Mouse (Mus musculus) frontal cortex, adult 2 months (tissue): ENCODE measurements around the gene Aspscr1. TPM values are rescaled to one million over a fixed set of nuclear protein-coding genes. Genes with fewer than 3 reads are reported as not detected.
A peak's percentile ranks its signal among the peaks of the same experiment; 100 is the strongest.
"Not testable (repeated sequence)": the region's sequence is repeated elsewhere in the genome, so short reads cannot be mapped to it uniquely, and the experiment has no call there.

Experiments used
- DNase-seq, 2 experiments: peaks; one replicate each; pipeline ENCODE4 v3.0.0; 2022; ENCODE audit warnings: low spot score in 1 of 2; ENCODE audit errors: extremely low spot score in 1 of 2
- polyA plus RNA-seq: library from polyadenylated mRNA; depleted of rRNA; stranded (reverse); fragments of >200 nt; gene quantifications from 2 replicates; pipeline ENCODE4 v1.2.3, GENCODE M21; 2012; rRNA removed

The Aspscr1 gene
- polyA plus RNA-seq, 1 experiment: 51.8 TPM

DNA sequence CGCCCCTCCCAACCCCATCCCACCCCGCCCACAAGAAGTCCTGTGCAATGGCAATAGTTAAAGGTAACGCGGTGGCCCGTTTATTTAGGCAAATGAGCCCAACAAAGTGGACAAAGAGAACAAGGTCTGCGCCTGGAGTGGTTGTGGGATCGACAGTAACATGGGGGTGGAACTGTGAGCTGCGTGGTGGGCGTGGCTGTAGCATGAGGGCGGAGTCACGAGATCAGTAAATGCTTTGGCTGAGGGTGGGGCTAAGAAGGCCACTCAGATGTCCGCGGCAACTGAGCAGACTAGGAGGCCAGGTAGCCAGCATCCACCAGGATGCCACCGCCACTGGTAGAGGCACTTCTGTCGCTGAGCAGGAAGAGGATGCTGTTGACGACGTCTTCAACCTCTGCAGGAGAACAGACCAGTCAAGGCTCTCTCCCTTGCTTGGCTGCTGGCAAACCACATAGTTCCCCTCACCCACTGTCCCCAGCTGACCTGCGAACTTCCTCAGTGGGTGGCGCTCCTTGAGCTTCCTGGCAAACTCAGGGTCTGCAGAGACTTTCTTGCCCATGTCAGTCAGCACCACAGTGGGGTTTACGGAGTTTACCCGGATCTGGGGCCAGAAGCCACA, 56.8 kb downstream of the Aspscr1 start:
- not testable (repeated sequence) for DNase-seq

GRCm38 (mm10) chr11:120730331-120730870, 57.6 kb downstream of the Aspscr1 start:
- DNase-seq: no peak

GRCm38 (mm10) chr11:120731395-120731794, 58.6 kb downstream of the Aspscr1 start:
- no peak for DNase-seq

- no peak for DNase-seq
These were observed 59.3 kb downstream of the Aspscr1 start, which contains the start of gene Cbr2 for GRCm38 (mm10) chr11:120731858-120732680. Cbr2 (minus strand) TSS chr11:120732114.

DNA sequence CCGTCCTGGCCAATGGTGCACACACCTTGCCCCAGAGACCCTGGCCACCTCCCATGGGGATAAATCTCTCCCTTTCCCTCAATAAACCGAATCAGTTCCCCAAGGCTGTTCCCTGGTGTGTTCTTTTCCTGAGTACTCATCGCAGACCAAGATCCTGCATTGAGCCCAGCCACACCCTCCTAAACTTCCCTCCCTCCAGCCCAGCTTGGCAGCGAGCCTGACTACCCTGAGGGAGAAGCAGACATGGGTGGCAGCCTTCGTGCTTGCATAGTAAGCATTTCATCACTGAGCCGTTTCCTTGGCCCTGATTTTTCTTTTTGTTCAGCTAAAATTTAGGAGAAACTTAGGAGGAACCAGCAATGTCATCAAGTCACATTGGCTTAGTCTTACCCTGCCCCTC, 60.7 kb downstream of the Aspscr1 start:
- DNase-seq: no peak

DNA sequence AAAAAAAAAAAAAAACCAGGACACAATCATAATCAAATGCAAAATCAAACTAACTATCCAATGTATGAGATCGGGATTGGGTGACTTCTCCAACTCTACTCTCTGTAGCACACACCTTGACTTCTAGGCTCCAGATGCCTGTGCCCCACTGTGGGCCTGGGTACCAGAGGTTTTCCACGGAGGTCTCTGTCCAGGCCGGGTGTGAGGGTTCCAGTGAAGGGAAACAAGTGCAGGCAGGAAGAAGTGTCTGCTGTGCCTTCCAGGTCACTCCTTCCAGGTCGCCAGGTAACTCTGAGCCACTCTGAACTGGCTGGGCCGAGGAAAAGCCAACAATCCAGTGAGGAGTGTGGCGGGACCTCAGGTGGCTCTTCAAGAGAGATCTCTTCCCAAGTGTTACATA, 63.7 kb downstream of the Aspscr1 start:
- DNase-seq: no peak

GRCm38 (mm10) chr11:120740981-120741380, 68.2 kb downstream of the Aspscr1 start:
- DNase-seq: no peak

GRCm38 (mm10) chr11:120744121-120744701, 71.4 kb downstream of the Aspscr1 start:
- no peak for DNase-seq

DNA sequence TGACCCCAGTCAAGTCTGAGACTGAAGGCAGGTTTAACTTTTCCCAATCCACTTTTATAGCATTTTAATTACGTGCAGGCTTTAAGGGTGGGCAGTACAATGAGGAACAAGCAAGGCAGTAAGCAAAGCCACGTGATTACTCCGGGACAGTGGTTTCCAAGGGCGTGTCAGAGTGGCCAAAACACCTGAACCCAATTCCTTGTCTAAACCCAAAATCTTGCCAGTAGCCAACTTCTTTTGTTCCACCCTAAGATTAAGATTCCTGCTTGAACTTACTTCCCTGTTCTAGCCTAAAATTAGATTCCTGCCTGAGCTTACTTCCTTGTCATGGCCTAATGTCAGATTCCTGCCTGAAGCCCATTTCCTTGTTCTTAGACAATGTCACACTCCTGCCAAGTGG, 75.2 kb downstream of the Aspscr1 start:
- no peak for DNase-seq

GRCm38 (mm10) chr11:120749430-120749829, 76.7 kb downstream of the Aspscr1 start:
- peak in 1 of 2 experiments; percentile 35 for DNase-seq

- no peak for DNase-seq
These were observed 78.8 kb downstream of the Aspscr1 start for GRCm38 (mm10) chr11:120751606-120752005.

Other genes starting within 250 kb of the Aspscr1 start
- gene Nploc4, start 235.3 kb upstream of the Aspscr1 start, polyA plus RNA-seq: 52.9 and 60.2 TPM in 2 replicates
- gene Tspan10, start 230.3 kb upstream of the Aspscr1 start, polyA plus RNA-seq: 0.54 and 0.61 TPM in 2 replicates
- 0.82 and 0.84 TPM in 2 replicates for gene Pde6g, start 219.5 kb upstream of the Aspscr1 start, polyA plus RNA-seq
- 14.3 and 15.4 TPM in 2 replicates for gene Oxld1, start 214.9 kb upstream of the Aspscr1 start, polyA plus RNA-seq
- gene Ccdc137, start 214.9 kb upstream of the Aspscr1 start, polyA plus RNA-seq: 26.5 and 29.8 TPM in 2 replicates
- 48.0 and 52.0 TPM in 2 replicates for gene Arl16, start 205.4 kb upstream of the Aspscr1 start, polyA plus RNA-seq
- 94.2 TPM in 2 replicates for gene Mrpl12, start 188.4 kb upstream of the Aspscr1 start, polyA plus RNA-seq
- gene Slc25a10, start 181.1 kb upstream of the Aspscr1 start, polyA plus RNA-seq: 30.6 and 35.8 TPM in 2 replicates
- gene Gcgr, start 142.3 kb upstream of the Aspscr1 start, polyA plus RNA-seq: 0.42 and 0.54 TPM in 2 replicates
- gene Mcrip1, start 123.2 kb upstream of the Aspscr1 start, polyA plus RNA-seq: 153 and 174 TPM in 2 replicates
- not detected in 2 replicates for gene Ppp1r27, start 121.8 kb upstream of the Aspscr1 start, polyA plus RNA-seq
- 103 and 109 TPM in 2 replicates for gene P4hb, start 99.7 kb upstream of the Aspscr1 start, polyA plus RNA-seq
- 408 and 428 TPM in 2 replicates for gene Arhgdia, start 91.3 kb upstream of the Aspscr1 start, polyA plus RNA-seq
- gene Alyref, start 74.6 kb upstream of the Aspscr1 start, polyA plus RNA-seq: 46.3 and 53.0 TPM in 2 replicates
- 143 and 170 TPM in 2 replicates for gene Anapc11, start 74.6 kb upstream of the Aspscr1 start, polyA plus RNA-seq
- gene Npb, start 64.5 kb upstream of the Aspscr1 start, polyA plus RNA-seq: 0.84 and 1.2 TPM in 2 replicates
- 252 and 254 TPM in 2 replicates for gene Pcyt2, start 55.0 kb upstream of the Aspscr1 start, polyA plus RNA-seq
- gene Sirt7, start 47.7 kb upstream of the Aspscr1 start, polyA plus RNA-seq: 99.4 and 101 TPM in 2 replicates
- gene Mafg, start 39.4 kb upstream of the Aspscr1 start, polyA plus RNA-seq: 79.9 and 84.5 TPM in 2 replicates
- gene Pycr1, start 29.2 kb upstream of the Aspscr1 start, polyA plus RNA-seq: 3.2 and 3.7 TPM in 2 replicates
- gene Myadml2, start 24.8 kb upstream of the Aspscr1 start, polyA plus RNA-seq: 4.7 and 5.6 TPM in 2 replicates
- 8.4 and 8.6 TPM in 2 replicates for gene Notum, start 11.8 kb upstream of the Aspscr1 start, polyA plus RNA-seq
- gene Cenpx, start 40.8 kb downstream of the Aspscr1 start, polyA plus RNA-seq: 34.0 and 37.4 TPM in 2 replicates
- gene Lrrc45, start 41.0 kb downstream of the Aspscr1 start, polyA plus RNA-seq: 111 and 130 TPM in 2 replicates
- gene Rac3, start 48.5 kb downstream of the Aspscr1 start, polyA plus RNA-seq: 65.0 and 73.7 TPM in 2 replicates
- 24.2 and 25.6 TPM in 2 replicates for gene Dcxr, start 54.3 kb downstream of the Aspscr1 start, polyA plus RNA-seq
- gene Cbr2, start 59.1 kb downstream of the Aspscr1 start, polyA plus RNA-seq: 5.0 and 17.1 TPM in 2 replicates
- gene Hmga1b, start 89.8 kb downstream of the Aspscr1 start, polyA plus RNA-seq: 1.3 and 2.2 TPM in 2 replicates
- 88.6 and 97.4 TPM in 2 replicates for gene Rfng, start 111.2 kb downstream of the Aspscr1 start, polyA plus RNA-seq
- gene Gps1, start 111.3 kb downstream of the Aspscr1 start, polyA plus RNA-seq: 222 and 229 TPM in 2 replicates
- 45.1 and 45.7 TPM in 2 replicates for gene Dus1l, start 123.4 kb downstream of the Aspscr1 start, polyA plus RNA-seq
- 271 and 272 TPM in 2 replicates for gene Fasn, start 151.6 kb downstream of the Aspscr1 start, polyA plus RNA-seq